Mouse (Mus musculus): ENCODE data around the gene Bicdl1. TPM values are rescaled to one million over a fixed set of nuclear protein-coding genes. Genes with fewer than 3 reads are reported as not detected.
"Not testable (repeated sequence)": the region's sequence is repeated elsewhere in the genome, so short reads cannot be mapped to it uniquely, and the experiment has no call there.

The Bicdl1 gene
- polyA plus RNA-seq (2012; rRNA removed): 166 and 186 TPM in 2 replicates

GRCm38 (mm10) chr5:115731001-115731731 is at the start of gene Bicdl1:
Gene Bicdl1 (minus strand): TSS chr5:115731621.
- DNase-seq (ENCODE audit: extremely low spot score in 1 of 2, low spot score in 1 of 2): peak in 1 of 2 experiments; percentile 50

GRCm38 (mm10) chr5:115776911-115777310 is 45.5 kb upstream of the Bicdl1 start:
- DNase-seq (ENCODE audit: extremely low spot score in 1 of 2, low spot score in 1 of 2): no peak

- no peak for DNase-seq (ENCODE audit: extremely low spot score in 1 of 2, low spot score in 1 of 2)
Observed at GRCm38 (mm10) chr5:115775350-115775749, 43.9 kb upstream of the Bicdl1 start.

- DNase-seq (ENCODE audit: extremely low spot score in 1 of 2, low spot score in 1 of 2): no peak
Observed at GRCm38 (mm10) chr5:115770048-115770447, 38.6 kb upstream of the Bicdl1 start.

- DNase-seq (ENCODE audit: extremely low spot score in 1 of 2, low spot score in 1 of 2): no peak
Observed at GRCm38 (mm10) chr5:115769116-115769515, 37.7 kb upstream of the Bicdl1 start.

GRCm38 (mm10) chr5:115766821-115767220 is 35.4 kb upstream of the Bicdl1 start:
- no peak for DNase-seq (ENCODE audit: extremely low spot score in 1 of 2, low spot score in 1 of 2)

GRCm38 (mm10) chr5:115763981-115764380 is 32.6 kb upstream of the Bicdl1 start:
- no peak for DNase-seq (ENCODE audit: extremely low spot score in 1 of 2, low spot score in 1 of 2)

- DNase-seq (ENCODE audit: extremely low spot score in 1 of 2, low spot score in 1 of 2): no peak
Observed at GRCm38 (mm10) chr5:115760903-115761302, 29.5 kb upstream of the Bicdl1 start.

GRCm38 (mm10) chr5:115758431-115759180 is 27.2 kb upstream of the Bicdl1 start:
- no peak for DNase-seq (ENCODE audit: extremely low spot score in 1 of 2, low spot score in 1 of 2)

- DNase-seq (ENCODE audit: extremely low spot score in 1 of 2, low spot score in 1 of 2): no peak
Observed at GRCm38 (mm10) chr5:115757516-115757915, 26.1 kb upstream of the Bicdl1 start.

GRCm38 (mm10) chr5:115755501-115755900 is 24.1 kb upstream of the Bicdl1 start:
- no peak for DNase-seq (ENCODE audit: extremely low spot score in 1 of 2, low spot score in 1 of 2)

GRCm38 (mm10) chr5:115754831-115755230 is 23.4 kb upstream of the Bicdl1 start:
- DNase-seq (ENCODE audit: extremely low spot score in 1 of 2, low spot score in 1 of 2): no peak

GRCm38 (mm10) chr5:115752883-115753282 is 21.5 kb upstream of the Bicdl1 start:
- no peak for DNase-seq (ENCODE audit: extremely low spot score in 1 of 2, low spot score in 1 of 2)

- DNase-seq (ENCODE audit: extremely low spot score in 1 of 2, low spot score in 1 of 2): not testable (repeated sequence)
Observed at GRCm38 (mm10) chr5:115751916-115752315, 20.5 kb upstream of the Bicdl1 start.

- DNase-seq (ENCODE audit: extremely low spot score in 1 of 2, low spot score in 1 of 2): no peak
Observed at GRCm38 (mm10) chr5:115748316-115748715, 16.9 kb upstream of the Bicdl1 start.

GRCm38 (mm10) chr5:115745319-115745718 is 13.9 kb upstream of the Bicdl1 start:
- DNase-seq (ENCODE audit: extremely low spot score in 1 of 2, low spot score in 1 of 2): no peak

GRCm38 (mm10) chr5:115738032-115738431 is 6.6 kb upstream of the Bicdl1 start:
- DNase-seq (ENCODE audit: extremely low spot score in 1 of 2, low spot score in 1 of 2): no peak

GRCm38 (mm10) chr5:115734570-115734969 is 3.1 kb upstream of the Bicdl1 start:
- no peak for DNase-seq (ENCODE audit: extremely low spot score in 1 of 2, low spot score in 1 of 2)

GRCm38 (mm10) chr5:115732849-115733216 is 1.4 kb upstream of the Bicdl1 start:
- DNase-seq (ENCODE audit: extremely low spot score in 1 of 2, low spot score in 1 of 2): peak; percentile 68 to 86

GRCm38 (mm10) chr5:115732176-115732848 is 891 bp upstream of the Bicdl1 start:
- peak; percentile 93 to 98 for DNase-seq (ENCODE audit: extremely low spot score in 1 of 2, low spot score in 1 of 2)

GRCm38 (mm10) chr5:115731732-115732175 is 333 bp upstream of the Bicdl1 start:
- no peak for DNase-seq (ENCODE audit: extremely low spot score in 1 of 2, low spot score in 1 of 2)

All from frontal cortex, adult 2 months (tissue).